Mouse (Mus musculus) hindbrain, embryonic 13.5 days (tissue): ENCODE data around the gene Spry1. TPM values are rescaled to one million over a fixed set of nuclear protein-coding genes. Genes with fewer than 3 reads are reported as not detected.

Experiments
- ATAC-seq: fragments of 200-750 bp; cut with Nextera tagmentation; 2 replicates; pipeline ENCODE4 v1.8.0; 2017; ENCODE audit warnings: moderate TSS enrichment; ENCODE audit not compliant: low FRiP score
- H3K27ac ChIP-seq: fragments of 300-500 bp; sonication (generic); 2 replicates; pipeline ENCODE4 v1.5.1; 2015; ENCODE audit warnings: inconsistent platforms, mild to moderate bottlenecking, moderate library complexity
- H3K27me3 ChIP-seq: fragments of 300-500 bp; sonication (generic); 2 replicates; pipeline ENCODE4 v1.6.1; 2015; ENCODE audit warnings: mild to moderate bottlenecking, inconsistent platforms
- H3K36me3 ChIP-seq: fragments of 300-500 bp; sonication (generic); 2 replicates; pipeline ENCODE4 v1.6.1; 2015; ENCODE audit warnings: mild to moderate bottlenecking, inconsistent platforms
- H3K4me1 ChIP-seq: fragments of 300-500 bp; sonication (generic); replicated peaks from 2 replicates; pipeline ENCODE4 v1.6.1; 2015; ENCODE audit warnings: inconsistent platforms
- H3K4me2 ChIP-seq: fragments of 300-500 bp; sonication (generic); 2 replicates; pipeline ENCODE4 v1.6.1; 2015; ENCODE audit warnings: inconsistent platforms, mild to moderate bottlenecking, moderate library complexity
- H3K4me3 ChIP-seq: fragments of 300-500 bp; sonication (generic); 2 replicates; pipeline ENCODE4 v1.5.1; 2015; ENCODE audit warnings: mild to moderate bottlenecking, inconsistent platforms
- H3K9ac ChIP-seq: fragments of 300-500 bp; sonication (generic); 2 replicates; pipeline ENCODE4 v1.6.1; 2015; ENCODE audit warnings: mild to moderate bottlenecking, inconsistent platforms
- H3K9me3 ChIP-seq: fragments of 300-500 bp; sonication (generic); 2 replicates; pipeline ENCODE4 v1.6.1; 2016; ENCODE audit warnings: inconsistent platforms
- WGBS: fragments of 180-500 bp; shearing (Covaris S2); methylation state at CpG from one replicate; pipeline ENCODE4 v1.1.7; 2015; 5-methylcytosine and 5-hydroxymethylcytosine counted together
- polyA plus RNA-seq: library from polyadenylated mRNA; unstranded; fragments of >200 nt; fragmentation: Nextera tagmentation; extraction: Ambion mirVana; gene quantifications from 2 replicates; pipeline ENCODE4 v1.2.1, GENCODE M21; 2015

Gene Spry1
- polyA plus RNA-seq, 1 experiment from 2014 or later = 4.4 TPM

DNA sequence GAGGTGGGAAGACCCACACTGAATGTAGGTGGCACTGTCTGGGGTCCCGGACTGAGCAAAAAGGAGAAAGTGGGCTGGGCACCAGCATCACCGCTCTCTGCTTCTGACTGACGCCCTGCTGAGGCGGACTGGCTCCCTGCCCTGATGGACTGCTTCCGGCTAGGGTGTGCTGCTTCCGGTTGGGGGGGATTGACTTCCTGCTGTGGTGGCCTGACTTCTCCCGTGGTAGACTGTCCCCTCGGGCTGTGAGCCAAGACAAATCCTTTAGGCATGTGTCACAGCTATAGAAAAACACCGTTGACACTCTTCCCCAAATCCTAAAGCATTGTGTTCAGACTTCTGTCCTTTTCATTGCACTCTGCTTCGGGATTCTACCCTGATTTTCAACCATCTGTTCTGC, 26.0 kb upstream of the Spry1 start:
- no peaks in the 10 kb centered on the region for H3K27me3 ChIP-seq

DNA sequence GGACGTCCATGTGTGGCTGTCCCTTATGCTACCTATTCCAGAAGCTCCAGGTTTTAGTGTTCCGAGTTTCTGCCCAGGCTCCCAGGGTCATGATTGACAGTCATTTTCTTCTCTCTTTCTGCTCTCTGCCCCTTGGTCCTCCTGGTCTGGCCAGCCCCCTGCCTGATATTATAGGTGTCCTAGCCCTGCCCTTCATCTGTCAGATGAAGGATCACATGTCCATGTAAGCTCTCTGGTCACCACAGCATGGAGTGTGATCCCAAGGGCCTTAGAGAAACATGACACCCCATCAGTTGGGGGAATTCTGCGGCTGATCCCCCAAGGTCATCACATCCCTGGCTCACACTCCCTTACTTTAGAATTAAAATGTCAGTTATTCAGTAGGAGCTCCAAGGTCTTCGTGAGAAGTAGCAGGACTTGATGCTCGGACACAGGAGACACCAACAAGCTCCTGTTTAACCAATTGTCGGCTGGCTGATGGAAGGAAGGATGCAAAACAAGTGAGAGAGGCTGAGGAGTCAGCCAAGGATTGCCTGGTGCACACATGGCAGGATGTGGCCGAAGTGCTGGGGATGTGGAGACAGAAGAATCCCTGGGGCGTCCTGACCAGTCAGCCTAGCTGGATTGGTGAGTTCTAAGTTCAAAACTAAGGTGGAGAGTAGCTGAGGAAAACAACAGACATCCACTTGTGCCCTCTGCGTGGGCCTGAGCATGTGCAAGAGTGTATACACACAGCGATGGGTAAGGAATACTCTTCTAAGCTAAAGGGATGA, 24.7 kb upstream of the Spry1 start:
- 85% methylated on average over 10 of the region's 10 CpGs for WGBS
- Histone ChIP-seq H3K4me3 (no peak overlapping the region), H3K4me1 (no peaks in the 10 kb centered on the region), H3K36me3 (no peaks in the 10 kb centered on the region), H3K27me3 (no peaks in the 10 kb centered on the region), H3K9ac (no peak overlapping the region), H3K9me3 (no peaks in the 10 kb centered on the region), H3K4me2 (no peak overlapping the region), H3K27ac (no peak overlapping the region)
- ATAC-seq = no peak

More for the DNA sequence above, 26.0 kb upstream of the Spry1 start:
- Histone ChIP-seq H3K9ac (no peak overlapping the region), H3K27ac (no peak overlapping the region), H3K4me3 (no peak overlapping the region), H3K4me1 (no peaks in the 10 kb centered on the region), H3K9me3 (no peaks in the 10 kb centered on the region), H3K4me2 (no peak overlapping the region), H3K36me3 (no peaks in the 10 kb centered on the region)
- no peak for ATAC-seq
- 70% methylated on average over 10 of the region's 10 CpGs for WGBS

- Histone ChIP-seq H3K4me2 (no peak overlapping the region), H3K27me3 (no peaks in the 10 kb centered on the region), H3K4me3 (no peak overlapping the region), H3K36me3 (no peaks in the 10 kb centered on the region), H3K9ac (no peak overlapping the region), H3K4me1 (no peaks in the 10 kb centered on the region), H3K9me3 (no peaks in the 10 kb centered on the region), H3K27ac (no peak overlapping the region)
- WGBS = 65% methylated on average over 21 of the region's 21 CpGs
- no peak for ATAC-seq
Observed at GRCm38 (mm10) chr3:37616586-37617547, 22.9 kb upstream of the Spry1 start.

DNA sequence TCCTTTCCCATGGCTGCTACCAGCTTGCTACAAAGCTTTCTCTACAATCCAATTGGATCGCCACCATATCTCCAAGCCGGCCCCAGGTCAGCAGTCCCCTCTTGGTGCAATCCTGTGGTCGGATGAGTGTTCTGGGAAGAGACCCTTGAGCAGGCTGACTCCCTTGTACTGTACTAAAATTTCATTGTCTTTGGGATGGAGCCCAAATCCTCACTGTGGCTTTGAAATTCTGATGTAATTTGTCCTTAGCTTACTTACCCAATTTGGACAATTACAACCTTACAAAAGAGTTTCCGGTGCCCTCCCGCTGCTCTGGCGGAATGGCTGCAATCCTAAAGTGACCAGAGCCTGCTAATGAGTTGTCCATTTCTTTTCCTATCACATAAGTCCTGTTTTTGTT, 7.5 kb upstream of the Spry1 start:
- Histone ChIP-seq H3K9ac (no peak overlapping the region), H3K4me1 (no peaks in the 10 kb centered on the region), H3K27ac (no peak overlapping the region), H3K9me3 (no peaks in the 10 kb centered on the region), H3K4me2 (no peak overlapping the region), H3K4me3 (no peak overlapping the region), H3K36me3 (no peaks in the 10 kb centered on the region), H3K27me3 (no peaks in the 10 kb centered on the region)
- ATAC-seq = no peak
- 92% methylated on average over 6 of the region's 6 CpGs for WGBS

DNA sequence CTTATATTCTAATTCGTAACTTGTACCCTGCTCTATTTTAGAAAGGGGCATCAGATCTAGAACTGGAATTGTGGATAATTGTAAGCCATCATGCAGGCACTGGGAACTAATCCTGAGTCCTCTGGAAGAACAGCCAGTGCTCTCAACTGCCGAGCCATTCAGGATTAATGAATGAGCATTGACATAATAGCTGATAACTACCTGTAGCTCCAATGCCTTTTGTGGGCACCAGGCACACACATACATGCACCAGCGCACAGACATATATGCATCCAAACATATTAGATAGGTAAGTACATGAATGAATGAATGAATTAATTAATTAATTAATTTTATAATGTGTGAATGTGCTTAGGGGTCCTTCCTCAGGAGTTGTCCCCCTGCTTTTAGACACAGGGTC, 7.0 kb upstream of the Spry1 start:
- no peak overlapping the region for H3K27ac ChIP-seq
- WGBS = 82% methylated on average over 3 of the region's 3 CpGs
- no peaks in the 10 kb centered on the region for H3K36me3 ChIP-seq
- H3K9ac ChIP-seq = no peak overlapping the region
- no peak overlapping the region for H3K4me2 ChIP-seq
- no peak overlapping the region for H3K4me3 ChIP-seq
- no peaks in the 10 kb centered on the region for H3K4me1 ChIP-seq
- no peaks in the 10 kb centered on the region for H3K27me3 ChIP-seq
- H3K9me3 ChIP-seq = no peaks in the 10 kb centered on the region
- no peak for ATAC-seq

GRCm38 (mm10) chr3:37634648-37635047, 5.1 kb upstream of the Spry1 start:
- no peak for ATAC-seq
- WGBS = 35% methylated on average over 4 of the region's 4 CpGs

DNA sequence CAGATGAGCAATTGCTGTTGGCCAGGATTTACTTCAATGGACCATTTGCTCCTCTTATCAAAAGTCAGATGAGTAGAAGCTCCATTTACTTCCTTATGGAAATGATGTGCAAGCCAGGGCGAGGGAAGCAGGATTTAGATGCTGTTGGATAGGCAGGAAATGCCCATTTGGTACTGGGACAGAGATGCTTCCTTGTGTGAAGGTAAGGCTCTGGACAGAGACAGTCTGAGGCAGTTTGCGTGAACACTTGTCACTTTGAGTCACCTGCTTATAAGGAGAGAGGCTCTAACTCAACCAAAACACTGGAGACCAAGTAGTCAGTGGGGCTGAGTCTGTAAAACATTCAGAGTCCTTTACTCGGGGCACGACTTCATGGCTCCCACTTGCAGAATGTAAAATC, 2.8 kb upstream of the Spry1 start:
- H3K4me2 ChIP-seq = no peak overlapping the region
- H3K9ac ChIP-seq = no peak overlapping the region
- 0 out of 2 replicates have a peak, but pooled peaks cover 4% of the 10 kb centered on the region for H3K27me3 ChIP-seq
- no peak overlapping the region for H3K27ac ChIP-seq
- ATAC-seq = no peak
- 83% methylated on average over 4 of the region's 4 CpGs for WGBS
- no peak overlapping the region for H3K4me3 ChIP-seq
- no peaks in the 10 kb centered on the region for H3K36me3 ChIP-seq
- no peaks in the 10 kb centered on the region for H3K9me3 ChIP-seq
- H3K4me1 ChIP-seq = peaks cover 11% of the 10 kb centered on the region

More at GRCm38 (mm10) chr3:37634648-37635047, 5.1 kb upstream of the Spry1 start:
- H3K27me3 ChIP-seq = 0 out of 2 replicates have a peak, but pooled peaks cover 4% of the 10 kb centered on the region
- no peak overlapping the region for H3K4me2 ChIP-seq
- no peaks in the 10 kb centered on the region for H3K9me3 ChIP-seq
- no peak overlapping the region for H3K27ac ChIP-seq
- H3K9ac ChIP-seq = no peak overlapping the region
- no peaks in the 10 kb centered on the region for H3K4me1 ChIP-seq
- H3K4me3 ChIP-seq = no peak overlapping the region
- H3K36me3 ChIP-seq = no peaks in the 10 kb centered on the region

DNA sequence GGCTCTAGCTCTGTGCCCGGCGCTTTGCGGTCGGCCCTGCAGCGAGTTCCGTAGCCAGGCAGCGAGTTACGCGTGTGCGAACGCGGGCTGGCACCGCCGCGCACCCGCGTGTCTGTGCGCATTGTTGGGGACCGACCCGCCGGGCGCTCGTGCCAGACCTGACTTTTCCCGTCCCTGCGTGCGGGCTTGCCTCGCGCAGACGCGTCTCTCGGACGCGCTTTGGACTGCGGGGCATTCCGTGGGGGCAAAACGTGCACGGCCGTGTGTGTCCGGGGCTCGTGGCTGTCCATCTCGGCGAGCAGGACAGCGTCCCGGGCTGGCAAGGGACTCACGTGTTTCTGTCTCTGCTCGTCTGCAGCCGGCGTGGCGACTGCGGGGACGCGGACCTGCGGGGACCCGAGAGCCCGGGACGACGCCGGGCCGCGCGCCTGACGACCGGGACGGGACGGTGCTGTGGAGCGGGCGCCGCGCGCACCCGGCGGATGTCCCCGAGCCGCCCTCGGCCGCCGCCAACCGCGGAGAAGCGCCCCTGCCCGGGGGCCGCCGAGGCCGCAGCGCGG, 495 bp downstream of the Spry1 start:
- H3K9me3 ChIP-seq = no peaks in the 10 kb centered on the region
- peaks cover 17% of the 10 kb centered on the region for H3K27me3 ChIP-seq
- peak; percentile 86 for ATAC-seq
- peak overlapping the region; percentile 82 for H3K4me3 ChIP-seq
- H3K27ac ChIP-seq = peak overlapping the region; percentile 93
- peaks cover 20% of the 10 kb centered on the region for H3K36me3 ChIP-seq
- H3K4me1 ChIP-seq = peaks cover 28% of the 10 kb centered on the region
- peak overlapping the region; percentile 85 for H3K4me2 ChIP-seq
- WGBS = under 1% methylated on average over 86 of the region's 86 CpGs
- peak overlapping the region; percentile 87 for H3K9ac ChIP-seq

GRCm38 (mm10) chr3:37640810-37641209, 1.1 kb downstream of the Spry1 start:
- Histone ChIP-seq H3K27me3 (peaks cover 17% of the 10 kb centered on the region), H3K4me2 (peak overlapping the region; percentile 85), H3K4me3 (peak overlapping the region; percentile 82), H3K4me1 (peaks cover 28% of the 10 kb centered on the region), H3K27ac (peak overlapping the region; percentile 93), H3K9ac (peak overlapping the region; percentile 87), H3K9me3 (no peaks in the 10 kb centered on the region), H3K36me3 (peaks cover 24% of the 10 kb centered on the region)
- ATAC-seq = peak; percentile 70
- WGBS = 1% methylated on average over 31 of the region's 47 CpGs

DNA sequence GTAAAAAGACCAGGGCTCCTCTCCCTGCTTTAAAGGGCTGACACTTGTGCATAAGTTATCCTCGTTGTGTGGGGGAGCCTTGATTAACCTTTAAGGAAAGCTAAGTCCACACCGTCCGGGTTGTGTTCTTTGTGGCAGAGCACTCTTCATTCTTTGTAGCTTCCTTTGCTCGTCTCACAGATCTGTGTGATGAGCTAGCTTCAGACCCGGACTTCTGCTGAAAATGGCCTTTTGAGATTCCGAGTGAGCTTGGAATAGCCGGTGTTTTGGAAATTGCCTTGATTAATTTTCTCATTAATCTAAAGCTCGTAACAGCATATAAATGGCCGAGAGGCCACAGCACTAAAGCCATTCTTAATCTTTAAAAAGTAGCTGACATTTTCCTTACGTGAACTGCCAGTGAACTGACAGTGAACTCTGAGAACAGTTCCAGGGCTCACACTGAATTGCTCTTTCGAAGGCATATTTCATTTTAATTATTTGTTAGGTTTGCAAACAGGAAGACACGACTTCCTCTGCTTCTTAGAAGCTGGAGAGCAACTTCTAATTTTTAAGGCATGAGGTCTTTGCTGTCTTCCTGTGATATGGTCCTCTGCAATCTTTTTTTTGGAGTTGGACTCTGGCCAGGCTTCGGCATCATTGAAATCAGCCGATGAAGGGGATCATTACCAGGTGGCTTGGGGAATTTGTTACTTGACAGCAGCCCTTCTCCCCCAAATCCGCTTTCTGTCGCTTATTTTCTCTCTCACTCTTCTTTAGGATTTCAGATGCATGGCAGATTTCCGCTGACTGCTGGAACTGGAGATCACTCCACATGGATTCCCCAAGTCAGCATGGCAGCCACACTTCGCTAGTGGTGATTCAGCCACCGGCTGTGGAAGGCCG, 2.3 kb downstream of the Spry1 start:
- Histone ChIP-seq H3K9ac (peak overlapping the region; percentile 87; the same call in 1 of the 2 replicates), H3K27ac (no peak overlapping the region), H3K27me3 (peaks cover 17% of the 10 kb centered on the region), H3K9me3 (no peaks in the 10 kb centered on the region), H3K4me3 (peak overlapping the region; percentile 82), H3K4me1 (peaks cover 28% of the 10 kb centered on the region), H3K36me3 (peaks cover 24% of the 10 kb centered on the region), H3K4me2 (peak overlapping the region; percentile 85)
- no peak for ATAC-seq
- WGBS = 42% methylated on average over 20 of the region's 20 CpGs

- H3K4me2 ChIP-seq = peak overlapping the region; percentile 85
- peak overlapping the region; percentile 82 for H3K4me3 ChIP-seq
- WGBS = 75% methylated on average over 21 of the region's 21 CpGs
- H3K4me1 ChIP-seq = peaks cover 28% of the 10 kb centered on the region
- peaks cover 17% of the 10 kb centered on the region for H3K27me3 ChIP-seq
- no peaks in the 10 kb centered on the region for H3K9me3 ChIP-seq
- peaks cover 24% of the 10 kb centered on the region for H3K36me3 ChIP-seq
- no peak overlapping the region for H3K9ac ChIP-seq
- ATAC-seq = no peak
- H3K27ac ChIP-seq = no peak overlapping the region
Observed at GRCm38 (mm10) chr3:37642681-37643214, 3.0 kb downstream of the Spry1 start.
